Mouse (Mus musculus) neural tube, embryonic 11.5 days (tissue): ENCODE data around the gene Spesp1. TPM values are rescaled to one million over a fixed set of nuclear protein-coding genes. Genes with fewer than 3 reads are reported as not detected.
A peak's percentile ranks its signal among the peaks of the same experiment; 100 is the strongest.

ENCODE experiments used
- ATAC-seq: fragments of 200-750 bp; cut with Nextera tagmentation; 2 replicates; pipeline ENCODE4 v1.8.0; 2017; ENCODE audit warnings: moderate number of reproducible peaks, mild to moderate bottlenecking, moderate TSS enrichment, moderate library complexity; ENCODE audit not compliant: insufficient read depth, low FRiP score, low TSS enrichment
- DNase-seq: peaks from one replicate; pipeline ENCODE4 v3.0.0-alpha.2; 2015; ENCODE audit warnings: low spot score
- H3K27ac ChIP-seq: fragments of 300-500 bp; sonication (generic); 2 replicates; pipeline ENCODE4 v1.5.1; 2014; ENCODE audit warnings: low read depth, mild to moderate bottlenecking, low read length
- H3K27me3 ChIP-seq: fragments of 300-500 bp; sonication (generic); 2 replicates; pipeline ENCODE4 v1.6.1; 2014; ENCODE audit warnings: mild to moderate bottlenecking, low read length, mixed read lengths; ENCODE audit not compliant: control insufficient read depth, insufficient read depth
- H3K36me3 ChIP-seq: fragments of 300-500 bp; sonication (generic); 2 replicates; pipeline ENCODE4 v1.6.1; 2014; ENCODE audit warnings: mild to moderate bottlenecking, low read length, moderate library complexity, mixed read lengths; ENCODE audit not compliant: control insufficient read depth, insufficient read depth
- H3K4me1 ChIP-seq: fragments of 300-500 bp; sonication (generic); 2 replicates; pipeline ENCODE4 v1.6.1; 2014; ENCODE audit warnings: low read length, mixed read lengths; ENCODE audit not compliant: control insufficient read depth, insufficient read depth
- H3K4me2 ChIP-seq: fragments of 300-500 bp; sonication (generic); 2 replicates; pipeline ENCODE4 v1.6.1; 2014; ENCODE audit warnings: low read depth, mild to moderate bottlenecking, moderate library complexity
- H3K4me3 ChIP-seq: fragments of 300-500 bp; sonication (generic); 2 replicates; pipeline ENCODE4 v1.5.1; 2014; ENCODE audit warnings: low read depth, low read length
- H3K9ac ChIP-seq: fragments of 300-500 bp; sonication (generic); 2 replicates; pipeline ENCODE4 v1.6.1; 2014; ENCODE audit warnings: mild to moderate bottlenecking, low read length
- H3K9me3 ChIP-seq: fragments of 300-500 bp; sonication (generic); 2 replicates; pipeline ENCODE4 v1.6.1; 2016; ENCODE audit warnings: low read length; ENCODE audit not compliant: control insufficient read depth
- WGBS: fragments of 180-500 bp; shearing (Covaris S2); extraction: QIAGEN DNeasy Blood & Tissue Kit; methylation state at CpG from one replicate; pipeline ENCODE4 v1.1.7; 2014; 5-methylcytosine and 5-hydroxymethylcytosine counted together
- polyA plus RNA-seq: library from polyadenylated mRNA; unstranded; fragments of >200 nt; fragmentation: Nextera tagmentation; extraction: Ambion mirVana; gene quantifications from 2 replicates; pipeline ENCODE4 v1.2.1, GENCODE M21; 2014

The Spesp1 gene
- not detected in 2 replicates for polyA plus RNA-seq

GRCm38 (mm10) chr9:62281991-62282390, at the start of gene Spesp1:
Gene Spesp1 (minus strand): TSS chr9:62282208.
- no peak within 1 kb of the TSS for H3K27ac ChIP-seq
- ATAC-seq (no peak), DNase-seq (no peak)
- 83% methylated on average over 27 of the region's 27 CpGs for WGBS
- H3K4me1 ChIP-seq: no peaks in the 10 kb centered on the region
- no peak within 1 kb of the TSS for H3K4me3 ChIP-seq
- H3K4me2 ChIP-seq: no peak within 1 kb of the TSS
- H3K9me3 ChIP-seq: no peaks in the 10 kb centered on the region
- H3K36me3 ChIP-seq: no peaks in the 10 kb centered on the region
- H3K27me3 ChIP-seq: no peaks in the 10 kb centered on the region
- H3K9ac ChIP-seq: no peak within 1 kb of the TSS

DNA sequence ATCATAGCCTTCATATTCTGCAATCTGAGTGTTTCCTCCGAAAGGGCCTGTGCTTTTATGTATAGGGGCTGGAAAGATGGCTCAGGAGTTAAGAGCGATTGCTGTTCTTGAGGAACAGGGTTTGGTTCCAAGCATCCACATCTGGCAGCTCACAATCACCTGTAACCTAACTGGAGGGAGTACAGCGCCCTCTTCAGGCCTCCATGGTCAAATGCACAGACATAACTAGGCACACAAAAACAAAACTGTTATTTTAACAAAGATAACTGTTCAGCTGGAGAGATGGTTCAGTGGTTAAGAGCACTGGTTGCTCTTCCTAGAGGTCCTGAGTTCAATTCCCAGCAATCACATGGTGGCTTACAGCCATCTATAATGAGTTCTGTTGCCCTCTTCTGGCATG, 44.0 kb upstream of the Spesp1 start:
- 66% methylated on average over 3 of the region's 3 CpGs for WGBS

GRCm38 (mm10) chr9:62323816-62324215, 41.8 kb upstream of the Spesp1 start:
- H3K4me3 ChIP-seq: no peak overlapping the region
- 82% methylated on average over 1 of the region's 1 CpGs for WGBS
- H3K9ac ChIP-seq: no peak overlapping the region
- no peak for ATAC-seq
- no peaks in the 10 kb centered on the region for H3K4me1 ChIP-seq
- no peak for DNase-seq
- H3K27me3 ChIP-seq: no peaks in the 10 kb centered on the region
- H3K4me2 ChIP-seq: no peak overlapping the region
- no peaks in the 10 kb centered on the region for H3K36me3 ChIP-seq
- H3K9me3 ChIP-seq: no peaks in the 10 kb centered on the region
- H3K27ac ChIP-seq: no peak overlapping the region

More for the DNA sequence above, 44.0 kb upstream of the Spesp1 start:
- ATAC-seq: no peak
- Histone ChIP-seq H3K4me1 (no peaks in the 10 kb centered on the region), H3K9me3 (no peaks in the 10 kb centered on the region), H3K9ac (no peak overlapping the region), H3K27ac (no peak overlapping the region), H3K4me2 (no peak overlapping the region), H3K36me3 (no peaks in the 10 kb centered on the region), H3K4me3 (no peak overlapping the region), H3K27me3 (no peaks in the 10 kb centered on the region)
- no peak for DNase-seq

GRCm38 (mm10) chr9:62318729-62319128, 36.7 kb upstream of the Spesp1 start:
- no peak overlapping the region for H3K4me2 ChIP-seq
- DNase-seq (no peak), ATAC-seq (no peak)
- H3K36me3 ChIP-seq: no peaks in the 10 kb centered on the region
- H3K27ac ChIP-seq: no peak overlapping the region
- no peak overlapping the region for H3K4me3 ChIP-seq
- H3K27me3 ChIP-seq: no peaks in the 10 kb centered on the region
- no peaks in the 10 kb centered on the region for H3K9me3 ChIP-seq
- H3K4me1 ChIP-seq: no peaks in the 10 kb centered on the region
- no peak overlapping the region for H3K9ac ChIP-seq
- 86% methylated on average over 4 of the region's 4 CpGs for WGBS

DNA sequence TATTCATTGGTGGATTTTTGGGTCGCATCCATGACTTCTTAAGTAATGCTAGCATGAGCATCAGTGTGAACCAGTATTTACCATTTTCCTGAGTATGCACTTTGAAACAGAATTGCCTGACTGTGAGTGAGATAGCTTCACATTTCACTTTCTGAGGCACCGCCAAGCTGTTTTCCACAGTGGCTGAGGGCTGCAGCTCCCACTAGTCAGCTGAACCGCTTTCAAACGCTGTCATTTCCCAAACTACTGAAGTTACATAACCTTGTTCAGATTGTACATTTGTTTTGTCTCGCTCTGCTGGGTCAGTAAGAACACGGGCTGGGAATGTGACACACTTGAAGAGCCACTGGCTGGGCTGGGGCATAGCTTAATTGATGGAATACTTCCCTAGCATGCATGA, 33.5 kb upstream of the Spesp1 start:
- no peak overlapping the region for H3K4me2 ChIP-seq
- H3K27ac ChIP-seq: no peak overlapping the region
- no peaks in the 10 kb centered on the region for H3K4me1 ChIP-seq
- ATAC-seq (no peak), DNase-seq (no peak)
- H3K9me3 ChIP-seq: no peaks in the 10 kb centered on the region
- H3K4me3 ChIP-seq: no peak overlapping the region
- no peak overlapping the region for H3K9ac ChIP-seq
- no peaks in the 10 kb centered on the region for H3K36me3 ChIP-seq
- H3K27me3 ChIP-seq: no peaks in the 10 kb centered on the region
- 93% methylated on average over 6 of the region's 6 CpGs for WGBS

DNA sequence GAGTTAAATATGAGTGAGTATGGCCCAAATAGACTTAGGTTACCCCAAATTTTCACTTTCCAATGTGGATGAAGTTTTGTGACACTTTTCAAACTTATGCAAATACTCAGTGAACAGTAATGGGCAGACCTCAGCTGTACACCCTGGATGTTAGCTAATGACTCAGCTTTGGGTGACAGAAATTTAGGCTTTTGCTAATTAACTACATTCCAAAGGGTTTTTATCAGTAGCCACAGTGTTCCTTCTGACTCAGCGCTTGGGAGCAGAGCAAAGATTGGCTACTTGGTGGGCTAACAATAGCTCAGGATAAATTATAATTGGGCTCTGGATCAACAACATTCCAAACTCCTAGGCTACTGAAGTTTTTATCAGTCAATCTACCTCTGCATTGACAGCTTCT, 14.9 kb upstream of the Spesp1 start:
- Histone ChIP-seq H3K4me3 (no peak overlapping the region), H3K4me2 (no peak overlapping the region), H3K4me1 (no peaks in the 10 kb centered on the region), H3K9me3 (no peaks in the 10 kb centered on the region), H3K27ac (no peak overlapping the region), H3K36me3 (no peaks in the 10 kb centered on the region), H3K27me3 (no peaks in the 10 kb centered on the region), H3K9ac (no peak overlapping the region)
- ATAC-seq: no peak
- DNase-seq: no peak
- WGBS: 71% methylated on average over 1 of the region's 1 CpGs

DNA sequence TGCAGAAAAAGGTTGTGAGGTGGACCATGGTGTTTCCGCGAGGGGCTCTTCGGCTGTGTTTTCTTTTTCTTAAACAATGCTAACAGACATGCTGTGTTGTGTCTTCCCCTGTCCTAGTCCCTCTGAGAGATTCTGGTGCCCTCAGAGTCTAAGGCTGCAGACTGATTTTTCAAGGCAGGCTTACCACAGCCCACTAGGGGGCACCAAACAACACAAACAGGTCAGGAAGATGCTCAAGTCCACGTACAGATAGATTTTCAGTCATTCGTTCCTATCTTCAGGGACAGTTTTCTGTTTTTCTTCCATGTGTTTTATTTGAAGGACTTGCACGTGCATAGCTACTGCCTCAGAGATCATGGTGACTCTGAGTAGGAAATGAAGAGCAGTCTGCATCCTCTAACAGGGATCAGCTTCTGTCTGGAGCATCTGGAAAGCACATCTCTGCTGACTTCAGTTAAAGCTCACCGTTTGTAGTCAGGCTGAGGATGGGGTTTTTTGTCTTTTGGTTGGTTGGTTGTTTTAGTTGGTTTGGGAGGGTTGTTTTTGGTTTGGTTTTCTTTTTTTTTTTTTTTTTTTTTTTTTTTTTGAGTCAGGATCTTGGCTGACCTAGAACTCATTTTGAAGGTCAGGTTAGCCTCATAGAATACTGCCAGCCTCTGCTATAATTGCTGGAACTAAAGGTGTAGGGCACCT, 13.1 kb upstream of the Spesp1 start:
- Histone ChIP-seq H3K9ac (no peak overlapping the region), H3K4me2 (no peak overlapping the region), H3K9me3 (no peaks in the 10 kb centered on the region), H3K27ac (no peak overlapping the region), H3K36me3 (no peaks in the 10 kb centered on the region), H3K4me1 (no peaks in the 10 kb centered on the region), H3K27me3 (no peaks in the 10 kb centered on the region), H3K4me3 (no peak overlapping the region)
- 29% methylated on average over 7 of the region's 7 CpGs for WGBS
- ATAC-seq (no peak), DNase-seq (peak; percentile 80)

- Histone ChIP-seq H3K27me3 (no peaks in the 10 kb centered on the region), H3K27ac (no peak overlapping the region), H3K4me2 (no peak overlapping the region), H3K4me3 (no peak overlapping the region), H3K9ac (no peak overlapping the region), H3K36me3 (no peaks in the 10 kb centered on the region), H3K9me3 (no peaks in the 10 kb centered on the region), H3K4me1 (no peaks in the 10 kb centered on the region)
- ATAC-seq (no peak), DNase-seq (no peak)
- WGBS: 82% methylated on average over 4 of the region's 4 CpGs
Measured at GRCm38 (mm10) chr9:62287633-62288025, 5.6 kb upstream of the Spesp1 start.

GRCm38 (mm10) chr9:62286967-62287632, 5.1 kb upstream of the Spesp1 start:
- Histone ChIP-seq H3K4me3 (no peak overlapping the region), H3K27me3 (no peaks in the 10 kb centered on the region), H3K4me1 (no peaks in the 10 kb centered on the region), H3K4me2 (no peak overlapping the region), H3K27ac (no peak overlapping the region), H3K9ac (no peak overlapping the region), H3K9me3 (no peaks in the 10 kb centered on the region), H3K36me3 (no peaks in the 10 kb centered on the region)
- ATAC-seq: no peak
- peak; percentile 80 for DNase-seq
- WGBS: 46% methylated on average over 4 of the region's 4 CpGs
